Mouse (Mus musculus) heart, embryonic 11.5 days (tissue): Measurements from ENCODE around the gene Rrad. TPM values are rescaled to one million over a fixed set of nuclear protein-coding genes. Genes with fewer than 3 reads are reported as not detected.

Experiments used
- ATAC-seq: fragments of 200-750 bp; cut with Nextera tagmentation; replicated peaks from 2 replicates; pipeline ENCODE4 v1.8.0; 2017; ENCODE audit warnings: moderate library complexity; ENCODE audit not compliant: insufficient number of reproducible peaks, low FRiP score, low TSS enrichment
- H3K27ac ChIP-seq: fragments of 300-500 bp; sonication (generic); 2 replicates; pipeline ENCODE4 v1.5.1; 2014; ENCODE audit warnings: mild to moderate bottlenecking, low read depth, low read length
- H3K27me3 ChIP-seq: fragments of 300-500 bp; sonication (generic); 2 replicates; pipeline ENCODE4 v1.6.1; 2014; ENCODE audit warnings: mild to moderate bottlenecking, low read length, mixed read lengths; ENCODE audit not compliant: control insufficient read depth, insufficient read depth
- H3K36me3 ChIP-seq: fragments of 300-500 bp; sonication (generic); 2 replicates; pipeline ENCODE4 v1.6.1; 2014; ENCODE audit warnings: mild to moderate bottlenecking, low read length, moderate library complexity, mixed read lengths; ENCODE audit not compliant: control insufficient read depth, insufficient read depth
- H3K4me1 ChIP-seq: fragments of 300-500 bp; sonication (generic); 2 replicates; pipeline ENCODE4 v1.6.1; 2014; ENCODE audit warnings: low read length; ENCODE audit not compliant: control insufficient read depth, insufficient read depth
- H3K4me2 ChIP-seq: fragments of 300-500 bp; sonication (generic); 2 replicates; pipeline ENCODE4 v1.6.1; 2014; ENCODE audit warnings: mild to moderate bottlenecking, moderate library complexity
- H3K4me3 ChIP-seq: fragments of 300-500 bp; sonication (generic); 2 replicates; pipeline ENCODE4 v1.5.1; 2014; ENCODE audit warnings: low read depth, low read length
- H3K9ac ChIP-seq: fragments of 300-500 bp; sonication (generic); 2 replicates; pipeline ENCODE4 v1.6.1; 2014; ENCODE audit warnings: mild to moderate bottlenecking, low read depth, low read length, moderate library complexity
- H3K9me3 ChIP-seq: fragments of 300-500 bp; sonication (generic); replicated peaks from 2 replicates; pipeline ENCODE4 v1.6.1; 2016; ENCODE audit warnings: low read length; ENCODE audit not compliant: control insufficient read depth
- WGBS: fragments of 180-500 bp; shearing (Covaris S2); extraction: QIAGEN DNeasy Blood & Tissue Kit; methylation state at CpG from one replicate; pipeline ENCODE4 v1.1.7; 2014; ENCODE audit not compliant: insufficient replicate concordance; 5-methylcytosine and 5-hydroxymethylcytosine counted together
- polyA plus RNA-seq: library from polyadenylated mRNA; unstranded; fragments of >200 nt; fragmentation: Nextera tagmentation; extraction: Ambion mirVana; gene quantifications from 2 replicates; pipeline ENCODE4 v1.2.1, GENCODE M21; 2014

Gene Rrad
- polyA plus RNA-seq, 1 experiment from 2014 or later: 300 TPM

GRCm38 (mm10) chr8:104638010-104638409, 6.9 kb upstream of the Rrad start:
- Histone ChIP-seq H3K9me3 (no peaks in the 10 kb centered on the region), H3K27me3 (no peaks in the 10 kb centered on the region), H3K4me3 (no peak overlapping the region), H3K4me1 (peaks cover 20% of the 10 kb centered on the region), H3K27ac (no peak overlapping the region), H3K9ac (no peak overlapping the region), H3K36me3 (peaks cover 11% of the 10 kb centered on the region), H3K4me2 (no peak overlapping the region)
- no peak for ATAC-seq
- 85% methylated on average over 6 of the region's 6 CpGs for WGBS

GRCm38 (mm10) chr8:104635004-104635710, 4.0 kb upstream of the Rrad start:
- Histone ChIP-seq H3K36me3 (peaks cover 11% of the 10 kb centered on the region), H3K4me3 (no peak overlapping the region), H3K4me2 (no peak overlapping the region), H3K4me1 (peaks cover 18% of the 10 kb centered on the region), H3K9me3 (no peaks in the 10 kb centered on the region), H3K27me3 (no peaks in the 10 kb centered on the region), H3K9ac (no peak overlapping the region), H3K27ac (no peak overlapping the region)
- ATAC-seq: no peak
- WGBS: 81% methylated on average over 3 of the region's 3 CpGs

GRCm38 (mm10) chr8:104633156-104633744, 2.1 kb upstream of the Rrad start:
- no peak overlapping the region for H3K4me3 ChIP-seq
- peaks cover 5% of the 10 kb centered on the region for H3K36me3 ChIP-seq
- no peaks in the 10 kb centered on the region for H3K27me3 ChIP-seq
- peaks cover 27% of the 10 kb centered on the region for H3K4me1 ChIP-seq
- peak overlapping the region; percentile 93 for H3K27ac ChIP-seq
- ATAC-seq: no peak
- 42% methylated on average over 9 of the region's 9 CpGs for WGBS
- no peak overlapping the region for H3K4me2 ChIP-seq
- no peak overlapping the region for H3K9ac ChIP-seq
- H3K9me3 ChIP-seq: no peaks in the 10 kb centered on the region

GRCm38 (mm10) chr8:104632486-104632885, 1.4 kb upstream of the Rrad start:
- Histone ChIP-seq H3K9ac (0 out of 2 replicates have a peak overlapping the region, but pooled peaks have one; percentile 52), H3K4me2 (peak overlapping the region; percentile 76), H3K27me3 (no peaks in the 10 kb centered on the region), H3K27ac (peak overlapping the region; percentile 93), H3K4me1 (peaks cover 30% of the 10 kb centered on the region), H3K4me3 (no peak overlapping the region), H3K36me3 (peaks cover 8% of the 10 kb centered on the region), H3K9me3 (no peaks in the 10 kb centered on the region)
- ATAC-seq: no peak
- 64% methylated on average over 6 of the region's 6 CpGs for WGBS

- peak overlapping the region; percentile 76 for H3K4me2 ChIP-seq
- H3K36me3 ChIP-seq: peaks cover 5% of the 10 kb centered on the region
- ATAC-seq: no peak
- WGBS: 20% methylated on average over 5 of the region's 5 CpGs
- H3K27ac ChIP-seq: peak overlapping the region; percentile 93
- no peaks in the 10 kb centered on the region for H3K27me3 ChIP-seq
- peak overlapping the region; percentile 77 for H3K4me3 ChIP-seq
- H3K9ac ChIP-seq: peak overlapping the region; percentile 52
- H3K9me3 ChIP-seq: no peaks in the 10 kb centered on the region
- H3K4me1 ChIP-seq: peaks cover 31% of the 10 kb centered on the region
These were observed 848 bp upstream of the Rrad start for GRCm38 (mm10) chr8:104631975-104632374.

GRCm38 (mm10) chr8:104630574-104630973, 553 bp downstream of the Rrad start:
- WGBS: 1% methylated on average over 36 of the region's 36 CpGs
- Histone ChIP-seq H3K9ac (peak overlapping the region; percentile 93), H3K36me3 (peaks cover 5% of the 10 kb centered on the region; the same call in 1 of the 2 replicates), H3K4me3 (peak overlapping the region; percentile 77), H3K27ac (peak overlapping the region; percentile 92), H3K4me2 (peak overlapping the region; percentile 76), H3K9me3 (no peaks in the 10 kb centered on the region), H3K27me3 (no peaks in the 10 kb centered on the region), H3K4me1 (peaks cover 31% of the 10 kb centered on the region)
- ATAC-seq: no peak

- Histone ChIP-seq H3K4me1 (peaks cover 33% of the 10 kb centered on the region), H3K27ac (peak overlapping the region; percentile 92), H3K4me3 (peak overlapping the region; percentile 77), H3K4me2 (peak overlapping the region; percentile 76), H3K27me3 (no peaks in the 10 kb centered on the region), H3K9ac (peak overlapping the region; percentile 93), H3K9me3 (no peaks in the 10 kb centered on the region), H3K36me3 (peaks cover 5% of the 10 kb centered on the region; the same call in 1 of the 2 replicates)
- no peak for ATAC-seq
- 23% methylated on average over 8 of the region's 8 CpGs for WGBS
These were observed 1.0 kb downstream of the Rrad start for GRCm38 (mm10) chr8:104630111-104630479.

GRCm38 (mm10) chr8:104629306-104630110, 1.6 kb downstream of the Rrad start:
- peak overlapping the region; percentile 93 for H3K9ac ChIP-seq
- WGBS: 51% methylated on average over 22 of the region's 22 CpGs
- ATAC-seq: no peak
- no peaks in the 10 kb centered on the region for H3K27me3 ChIP-seq
- H3K4me2 ChIP-seq: peak overlapping the region; percentile 76
- H3K9me3 ChIP-seq: no peaks in the 10 kb centered on the region
- peaks cover 5% of the 10 kb centered on the region; the same call in 1 of the 2 replicates for H3K36me3 ChIP-seq
- peak overlapping the region; percentile 77 for H3K4me3 ChIP-seq
- H3K27ac ChIP-seq: peak overlapping the region; percentile 92
- H3K4me1 ChIP-seq: peaks cover 39% of the 10 kb centered on the region
